Mouse (Mus musculus) right cerebral cortex, postnatal 10 days (tissue): ENCODE results near the gene Gm20388.

Experiments
- DNase-seq, 2 experiments: peaks; one replicate each; pipeline ENCODE4 v3.0.0; 2021; ENCODE audit warnings: low spot score in 2 of 2

Gm20388 gene

GRCm38 (mm10) chr8:120390598-120390997 is 480.0 kb downstream of the Gm20388 start:
- no peak for DNase-seq

GRCm38 (mm10) chr8:120391856-120392255 is 481.2 kb downstream of the Gm20388 start:
- DNase-seq: no peak

GRCm38 (mm10) chr8:120393085-120393484 is 482.4 kb downstream of the Gm20388 start:
- no peak for DNase-seq

GRCm38 (mm10) chr8:120393871-120394275 is 483.2 kb downstream of the Gm20388 start:
- DNase-seq: peak; percentile 85 to 88

- no peak for DNase-seq
Measured at GRCm38 (mm10) chr8:120395892-120396291, 485.3 kb downstream of the Gm20388 start.

- DNase-seq: no peak
Measured at GRCm38 (mm10) chr8:120396756-120397155, 486.1 kb downstream of the Gm20388 start.

- peak in 1 of 2 experiments; percentile 67 for DNase-seq
Measured at GRCm38 (mm10) chr8:120397444-120398411, 487.1 kb downstream of the Gm20388 start.

GRCm38 (mm10) chr8:120399212-120399934 is 488.7 kb downstream of the Gm20388 start:
- DNase-seq: peak in 1 of 2 experiments; percentile 61

GRCm38 (mm10) chr8:120401216-120401615 is 490.6 kb downstream of the Gm20388 start:
- no peak for DNase-seq

- no peak for DNase-seq
Measured at GRCm38 (mm10) chr8:120401712-120402111, 491.1 kb downstream of the Gm20388 start.

GRCm38 (mm10) chr8:120403606-120404269 is 493.1 kb downstream of the Gm20388 start:
- DNase-seq: no peak

- no peak for DNase-seq
Measured at GRCm38 (mm10) chr8:120404609-120405036, 494.0 kb downstream of the Gm20388 start.

GRCm38 (mm10) chr8:120406008-120406632 is 495.5 kb downstream of the Gm20388 start:
- no peak for DNase-seq

GRCm38 (mm10) chr8:120407701-120408240 is 497.1 kb downstream of the Gm20388 start:
- DNase-seq: no peak

GRCm38 (mm10) chr8:120408241-120409215 is 497.9 kb downstream of the Gm20388 start:
- no peak for DNase-seq

- no peak for DNase-seq
Measured at GRCm38 (mm10) chr8:120409371-120410013, 498.9 kb downstream of the Gm20388 start.

- DNase-seq: no peak
Measured at GRCm38 (mm10) chr8:120411059-120411458, 500.4 kb downstream of the Gm20388 start.

GRCm38 (mm10) chr8:120411862-120412261 is 501.2 kb downstream of the Gm20388 start:
- no peak for DNase-seq

- no peak for DNase-seq
Measured at GRCm38 (mm10) chr8:120412357-120412756, 501.7 kb downstream of the Gm20388 start.
